Mouse (Mus musculus): Measurements from ENCODE around the gene Taf4. TPM values are rescaled to one million over a fixed set of nuclear protein-coding genes. Genes with fewer than 3 reads are reported as not detected.

Gene Taf4
- 10 to 100 TPM; 24.5 to 27.9 TPM for total RNA-seq (2021)

- DNase-seq, result peak; percentile 93
- intact Hi-C loops (cut with DNase I), result loop anchor here (2.0 to 5.0 kb wide), 2 partner anchors 48 to 66 kb away; partner anchors contain the start of genes Lsm14b, Psma7 and Ss18l1
These were observed at the start of gene Taf4 for GRCm38 (mm10) chr2:179976628-179977343. TSS of gene Taf4 (minus strand) at chr2:179976646.

- intact Hi-C loops (cut with DNase I), result loop anchor here (2.0 to 5.0 kb wide), 2 partner anchors 49 to 109 kb away; partner anchors contain the start of gene Taf4
- DNase-seq, result no peak
These were observed 49.4 kb upstream of the Taf4 start for GRCm38 (mm10) chr2:180025861-180026200.

GRCm38 (mm10) chr2:180025135-180025860 is 48.9 kb upstream of the Taf4 start:
- DNase-seq, result peak; percentile 51
- intact Hi-C loops (cut with DNase I), result loop anchor here (2.0 to 5.0 kb wide), 2 partner anchors 48 to 108 kb away; partner anchors contain the start of gene Taf4

GRCm38 (mm10) chr2:180024401-180025098 is 48.1 kb upstream of the Taf4 start, which contains the start of gene Lsm14b:
TSS of gene Lsm14b (plus strand) at chr2:180024987.
- peak; percentile 98 for DNase-seq

DNA sequence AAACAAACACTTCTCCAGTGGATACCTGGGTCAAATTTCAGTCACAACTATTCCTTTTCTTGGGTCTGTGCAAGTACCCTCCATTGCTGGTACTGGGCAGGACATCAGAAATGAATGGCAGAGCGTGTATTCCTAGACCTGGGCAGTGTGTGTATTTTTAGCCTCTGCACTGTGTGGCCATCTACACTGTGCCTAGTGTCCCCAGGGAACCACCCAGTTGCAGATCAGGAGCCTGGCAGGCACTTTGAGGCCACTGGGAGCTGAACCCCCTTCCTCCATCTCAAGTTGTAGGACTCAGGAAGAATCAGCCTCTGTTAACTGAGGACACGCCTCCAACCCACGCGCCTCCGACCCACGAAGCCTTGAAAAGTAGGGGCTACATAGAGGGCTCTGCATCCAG is 46.3 kb upstream of the Taf4 start:
- intact Hi-C loops (cut with DNase I), result no loop called here
- DNase-seq, result no peak

More at GRCm38 (mm10) chr2:180024401-180025098, 48.1 kb upstream of the Taf4 start, which contains the start of gene Lsm14b:
- intact Hi-C loops (cut with DNase I), result loop anchor here (2.0 to 5.0 kb wide), 2 partner anchors 48 to 107 kb away; partner anchors contain the start of gene Taf4

- no peak for DNase-seq
- intact Hi-C loops (cut with DNase I), result no loop called here
These were observed 44.5 kb upstream of the Taf4 start for GRCm38 (mm10) chr2:180020919-180021318.

GRCm38 (mm10) chr2:180020091-180020661 is 43.7 kb upstream of the Taf4 start:
- intact Hi-C loops (cut with DNase I), result no loop called here
- no peak for DNase-seq

GRCm38 (mm10) chr2:180018573-180018972 is 42.1 kb upstream of the Taf4 start:
- intact Hi-C loops (cut with DNase I), result no loop called here

DNA sequence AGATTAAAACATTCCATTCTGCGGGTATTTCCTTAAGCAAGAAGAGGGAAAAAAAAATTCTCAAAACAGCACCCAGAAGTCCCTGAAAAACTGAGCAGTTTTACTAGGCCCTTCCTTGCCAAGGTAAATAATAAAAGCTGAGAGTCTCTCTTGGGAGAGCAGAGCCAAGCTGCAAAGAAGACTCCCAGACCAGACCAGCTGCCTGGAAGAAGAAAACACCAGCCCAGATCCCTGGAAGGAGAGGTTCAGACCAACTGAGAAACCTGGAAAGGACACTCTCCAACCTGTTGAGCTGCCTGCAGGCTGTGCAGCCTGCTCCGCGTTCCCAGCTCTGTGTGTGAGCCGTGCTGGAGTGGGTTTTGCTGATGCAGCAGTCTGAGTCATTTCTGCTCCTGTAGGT is 41.2 kb upstream of the Taf4 start:
- DNase-seq, result no peak
- intact Hi-C loops (cut with DNase I), result no loop called here

More at GRCm38 (mm10) chr2:180018573-180018972, 42.1 kb upstream of the Taf4 start:
- no peak for DNase-seq

DNA sequence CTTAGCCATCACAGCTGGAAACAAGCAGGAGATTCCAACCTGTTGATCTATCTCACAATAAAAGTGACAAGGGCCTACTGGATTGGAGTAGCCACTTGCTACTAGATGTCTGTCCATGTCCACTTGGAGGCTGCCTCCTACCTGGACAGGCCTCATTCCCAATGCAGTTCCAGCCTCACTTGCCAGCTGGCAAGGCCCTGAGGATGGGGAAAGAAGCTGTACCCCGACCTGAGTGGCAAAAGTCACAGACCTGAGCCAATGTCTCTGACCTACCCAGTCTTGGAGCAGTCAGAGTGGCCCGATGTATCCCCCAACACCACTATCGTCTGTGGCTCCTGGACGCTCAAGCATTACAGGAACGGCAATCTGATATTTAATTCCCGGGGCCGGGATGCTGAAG is 37.2 kb upstream of the Taf4 start:
- intact Hi-C loops (cut with DNase I), result no loop called here
- no peak for DNase-seq

DNA sequence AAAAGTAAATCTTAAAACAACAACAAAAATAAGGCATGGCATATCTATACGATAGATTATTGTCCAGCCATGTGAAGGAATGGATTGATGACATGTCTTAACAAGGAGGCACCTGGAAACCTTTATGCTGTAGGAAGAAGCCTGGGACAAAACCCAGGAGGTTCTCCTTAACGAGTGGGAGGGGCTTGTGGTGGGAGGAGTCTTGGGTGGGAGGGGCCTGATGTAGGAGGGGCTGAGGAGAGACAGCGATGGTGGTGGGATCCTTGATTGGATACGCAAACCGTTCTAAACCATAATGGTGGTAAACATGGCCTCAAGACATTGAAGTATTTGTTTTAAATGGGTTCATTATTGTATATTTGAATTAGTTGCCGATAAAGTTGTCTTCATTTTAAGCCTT is 34.9 kb upstream of the Taf4 start:
- DNase-seq, result no peak
- intact Hi-C loops (cut with DNase I), result no loop called here

GRCm38 (mm10) chr2:180010686-180011085 is 34.2 kb upstream of the Taf4 start:
- no peak for DNase-seq
- intact Hi-C loops (cut with DNase I), result no loop called here

- intact Hi-C loops (cut with DNase I), result no loop called here
- DNase-seq, result no peak
These were observed 30.0 kb upstream of the Taf4 start for GRCm38 (mm10) chr2:180006352-180007017.

- no peak for DNase-seq
- intact Hi-C loops (cut with DNase I), result no loop called here
These were observed 29.4 kb upstream of the Taf4 start for GRCm38 (mm10) chr2:180005656-180006351.

GRCm38 (mm10) chr2:180001635-180002034 is 25.2 kb upstream of the Taf4 start:
- DNase-seq, result no peak
- intact Hi-C loops (cut with DNase I), result no loop called here

DNA sequence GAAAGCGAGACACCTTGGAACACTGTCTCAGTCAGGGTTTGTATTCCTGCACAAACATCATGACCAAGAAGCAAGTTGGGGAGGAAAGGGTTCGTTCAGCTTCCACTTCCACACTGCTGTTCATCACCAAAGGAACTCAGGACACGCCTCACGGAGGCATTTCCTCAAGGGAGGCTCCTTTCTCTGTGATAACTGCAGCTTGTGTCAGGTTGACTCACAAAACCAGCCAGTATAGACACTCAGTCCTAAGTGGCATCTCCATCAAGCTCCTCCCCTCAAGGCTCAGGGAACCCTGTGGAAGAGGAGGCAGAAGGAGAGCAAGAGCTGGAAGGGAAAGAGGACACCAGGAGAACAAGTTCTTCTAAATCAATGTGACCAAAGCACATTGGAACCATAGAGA is 22.0 kb upstream of the Taf4 start:
- intact Hi-C loops (cut with DNase I), result no loop called here

DNA sequence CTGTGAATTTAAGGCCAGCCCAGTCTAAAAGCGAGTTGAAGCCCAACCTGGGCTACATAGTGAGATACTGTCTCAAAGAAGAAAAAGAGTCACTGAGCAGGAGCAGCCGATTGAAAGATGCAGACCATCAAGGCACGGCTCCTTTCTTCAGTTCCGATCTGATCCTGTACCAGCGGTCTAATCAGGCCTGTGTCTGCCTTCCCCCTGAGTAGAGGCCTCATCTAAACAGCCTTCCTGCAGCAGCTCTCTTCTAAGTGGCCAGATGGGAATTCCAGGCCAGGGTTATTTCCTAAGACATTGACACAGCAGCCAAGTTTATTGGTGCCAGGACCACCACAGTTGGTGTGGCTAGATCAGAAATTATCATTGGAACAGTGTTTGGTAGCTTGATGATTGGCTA is 16.6 kb upstream of the Taf4 start:
- intact Hi-C loops (cut with DNase I), result no loop called here
- DNase-seq, result no peak

More for the DNA sequence above, 22.0 kb upstream of the Taf4 start:
- no peak for DNase-seq

DNA sequence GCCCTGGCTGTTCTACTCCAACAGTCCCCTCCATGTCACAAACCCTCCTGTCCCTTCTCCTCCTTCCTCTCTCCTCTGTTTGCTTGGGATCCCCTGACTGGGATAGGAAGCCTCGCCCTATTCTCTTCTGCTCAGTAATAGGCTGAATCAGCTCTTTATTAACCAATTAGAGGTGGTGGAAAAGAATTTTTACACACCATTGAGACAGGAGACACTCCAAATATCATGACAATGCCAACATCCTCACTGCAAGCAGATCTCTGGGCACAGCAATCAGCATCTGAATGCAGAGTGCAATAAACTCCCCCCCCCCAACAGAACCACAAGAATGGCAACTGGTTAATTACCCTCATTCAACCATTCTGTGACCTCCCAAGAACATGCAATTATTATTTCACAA is 12.7 kb upstream of the Taf4 start:
- no peak for DNase-seq
- intact Hi-C loops (cut with DNase I), result no loop called here

- intact Hi-C loops (cut with DNase I), result no loop called here
- DNase-seq, result no peak
These were observed 10.1 kb upstream of the Taf4 start for GRCm38 (mm10) chr2:179986437-179987022.

All from left cerebral cortex, postnatal 4 days (tissue).